Comparison of ENCODE assay signal across 19 mouse cellular contexts in genomic region chr9:103188416-103188815, GRCm38 (mm10). TPM values are rescaled to one million over a fixed set of nuclear protein-coding genes. Genes with fewer than 3 reads are reported as not detected.
"Had no signal": no experiment of that assay in that cellular context is flagged by ENCODE, and none has a peak within 500 bp of the region (broad histone marks: within the 10 kb centered on the region; RNA-seq: fewer than 3 reads in every experiment).

No protein-coding gene starts in this region.

- H3K9me3 ChIP-seq: midbrain, embryonic 10.5 days; midbrain, embryonic 12.5 days had no signal

- H3K4me1 ChIP-seq: midbrain, embryonic 10.5 days; midbrain, embryonic 12.5 days had no signal

- DNase-seq: lung, adult 18-20 months; lung, embryonic 14.5 days; lung, postnatal 10 days; lung, postnatal 4 days; midbrain, embryonic 14.5 days; retina, postnatal 1 day; right cerebral cortex, adult 18-20 months; right cerebral cortex, postnatal 25 days; right cerebral cortex, postnatal 4 days; spleen, adult 18-20 months; thymus, adult 18-20 months; thymus, postnatal 14 days; thymus, postnatal 36 days had no signal

- H3K9ac ChIP-seq: lung, embryonic 14.5 days; midbrain, embryonic 12.5 days had no signal

- H3K27me3 ChIP-seq: midbrain, embryonic 12.5 days had no signal

- H3K4me3 ChIP-seq: midbrain, embryonic 10.5 days; midbrain, embryonic 12.5 days; myocyte had no signal

- H3K27ac ChIP-seq: midbrain, embryonic 10.5 days; midbrain, embryonic 12.5 days had no signal

- H3K4me2 ChIP-seq: lung, embryonic 14.5 days; midbrain, embryonic 12.5 days had no signal

RNA-seq across cellular contexts. Expression of gene Gm20425, which starts 41.7 kb away (rescaled TPM):
- total RNA-seq: megakaryocyte-erythroid progenitor cell, adult 5-6 weeks had no signal
- polyA plus RNA-seq: lung, embryonic 14.5 days; midbrain, embryonic 10.5 days; myocyte; neural tube, embryonic 11.5 days; stomach, embryonic 14.5 days had no signal

RNA-seq across cellular contexts. Expression of gene Trf, which starts 41.8 kb away (rescaled TPM):
- polyA plus RNA-seq: myocyte had no signal
